21 mouse cellular contexts compared by ENCODE assay signal in the genomic region with DNA sequence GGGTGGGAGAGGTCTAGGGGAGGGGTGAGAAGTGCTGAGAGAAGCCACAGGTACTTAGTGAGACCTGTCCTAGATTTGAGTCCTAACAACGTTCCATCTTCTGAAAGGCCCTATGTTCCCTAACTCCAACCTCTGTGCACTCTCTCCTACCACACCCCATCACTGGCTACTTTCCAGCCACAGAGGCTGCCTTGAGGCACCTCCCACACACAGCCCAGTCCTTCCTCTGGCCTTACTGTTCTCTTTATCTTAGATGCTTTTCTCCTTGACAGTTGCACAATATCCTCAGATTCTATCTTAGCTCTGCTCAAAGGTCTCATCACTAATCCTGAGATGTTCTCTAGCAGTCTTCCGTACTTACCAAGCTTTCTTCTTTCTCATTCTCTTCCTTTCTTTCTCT.
A peak's percentile ranks its signal among the peaks of the same experiment; 100 is the strongest.
DNase-seq lines count a peak whose midpoint lies in the region; ATAC-seq lines count a peak whose summit lies in the region.
"Had no signal": no experiment of that assay in that cellular context is flagged by ENCODE, and none has a peak within 500 bp of the region (broad histone marks: within the 10 kb centered on the region; RNA-seq: fewer than 3 reads in every experiment).

No protein-coding gene starts in this region.

- no peaks in the 10 kb centered on the region for H3K9me3 ChIP-seq in heart, embryonic 15.5 days (replicated peaks)
- no peaks in the 10 kb centered on the region for H3K9me3 ChIP-seq in heart, embryonic 12.5 days (replicated peaks)
- no peaks in the 10 kb centered on the region for H3K9me3 ChIP-seq in limb, embryonic 13.5 days
- H3K9me3 ChIP-seq in kidney, embryonic 15.5 days (replicated peaks), result no peaks in the 10 kb centered on the region
- H3K9me3 ChIP-seq: embryonic facial prominence, embryonic 12.5 days; G1E; liver, embryonic 12.5 days; lung, embryonic 15.5 days; megakaryocyte, embryonic 14.5 days had no signal

- 0 out of 2 replicates have a peak, but pooled peaks have one; percentile 15 for ATAC-seq in heart, embryonic 15.5 days (replicated peaks; ENCODE audit: insufficient number of reproducible peaks, insufficient read depth, low FRiP score, low read depth)
- ATAC-seq in heart, embryonic 12.5 days (ENCODE audit: insufficient number of reproducible peaks, low FRiP score), result no peak
- ATAC-seq in limb, embryonic 13.5 days (ENCODE audit: low FRiP score, low read depth), result no peak
- ATAC-seq in kidney, embryonic 15.5 days (replicated peaks; ENCODE audit: low FRiP score), result no peak
- ATAC-seq: forebrain, postnatal 0 days; hindbrain, embryonic 16.5 days; liver, embryonic 12.5 days had no signal

- no peak overlapping the region for H3K27ac ChIP-seq in heart, embryonic 15.5 days
- no peak overlapping the region for H3K27ac ChIP-seq in heart, embryonic 12.5 days (ENCODE audit: poor library complexity, severe bottlenecking)
- H3K27ac ChIP-seq in brown adipose tissue, adult 24 weeks (replicated peaks; ENCODE audit: low read depth, low read length), result 0 out of 2 replicates have a peak overlapping the region, but pooled peaks have one; percentile 17
- 0 out of 2 replicates have a peak overlapping the region, but pooled peaks have one; percentile 34 for H3K27ac ChIP-seq in limb, embryonic 13.5 days
- H3K27ac ChIP-seq in kidney, embryonic 15.5 days, result no peak overlapping the region
- H3K27ac ChIP-seq: embryonic facial prominence, embryonic 12.5 days; liver, embryonic 12.5 days; lung, embryonic 15.5 days had no signal

- H3K36me3 ChIP-seq in heart, embryonic 15.5 days, result no peaks in the 10 kb centered on the region
- no peaks in the 10 kb centered on the region for H3K36me3 ChIP-seq in heart, embryonic 12.5 days
- no peaks in the 10 kb centered on the region for H3K36me3 ChIP-seq in limb, embryonic 13.5 days
- no peaks in the 10 kb centered on the region for H3K36me3 ChIP-seq in kidney, embryonic 15.5 days
- H3K36me3 ChIP-seq: embryonic facial prominence, embryonic 12.5 days; G1E; liver, embryonic 12.5 days; lung, embryonic 15.5 days had no signal

- H3K4me1 ChIP-seq in heart, embryonic 15.5 days (replicated peaks), result peaks cover 16% of the 10 kb centered on the region
- peaks cover 21% of the 10 kb centered on the region for H3K4me1 ChIP-seq in heart, embryonic 12.5 days (replicated peaks)
- H3K4me1 ChIP-seq in brown adipose tissue, adult 24 weeks (ENCODE audit: control insufficient read depth, insufficient read depth, insufficient read length, low read length), result peaks cover 3% of the 10 kb centered on the region; the same call in 1 of the 2 replicates
- H3K4me1 ChIP-seq in limb, embryonic 13.5 days, result peaks cover 61% of the 10 kb centered on the region
- H3K4me1 ChIP-seq in kidney, embryonic 15.5 days, result peaks cover 27% of the 10 kb centered on the region
- H3K4me1 ChIP-seq: liver, embryonic 12.5 days; megakaryocyte, embryonic 14.5 days had no signal

- WGBS in heart, embryonic 15.5 days, result 65% methylated on average over 2 of the region's 2 CpGs
- WGBS in heart, embryonic 12.5 days, result 60% methylated on average over 2 of the region's 2 CpGs
- 79% methylated on average over 2 of the region's 2 CpGs for WGBS in limb, embryonic 13.5 days
- WGBS in kidney, embryonic 15.5 days, result 73% methylated on average over 2 of the region's 2 CpGs

- H3K4me3 ChIP-seq in heart, embryonic 15.5 days, result no peak overlapping the region
- H3K4me3 ChIP-seq in heart, embryonic 12.5 days, result no peak overlapping the region
- H3K4me3 ChIP-seq in brown adipose tissue, adult 24 weeks (ENCODE audit: insufficient read depth, low read depth, low read length), result no peak overlapping the region
- H3K4me3 ChIP-seq in limb, embryonic 13.5 days, result no peak overlapping the region
- no peak overlapping the region for H3K4me3 ChIP-seq in kidney, embryonic 15.5 days (replicated peaks)
- H3K4me3 ChIP-seq: embryonic facial prominence, embryonic 12.5 days; liver, embryonic 12.5 days; lung, embryonic 15.5 days; megakaryocyte, embryonic 14.5 days had no signal

- H3K4me2 ChIP-seq in heart, embryonic 15.5 days, result no peak overlapping the region
- no peak overlapping the region for H3K4me2 ChIP-seq in heart, embryonic 12.5 days
- no peak overlapping the region for H3K4me2 ChIP-seq in limb, embryonic 13.5 days (replicated peaks)
- no peak overlapping the region for H3K4me2 ChIP-seq in kidney, embryonic 15.5 days
- H3K4me2 ChIP-seq: embryonic facial prominence, embryonic 12.5 days; heart, embryonic 11.5 days; liver, embryonic 12.5 days; lung, embryonic 15.5 days had no signal

- no peaks in the 10 kb centered on the region for H3K27me3 ChIP-seq in heart, embryonic 15.5 days
- H3K27me3 ChIP-seq in heart, embryonic 12.5 days (replicated peaks), result no peaks in the 10 kb centered on the region
- no peaks in the 10 kb centered on the region for H3K27me3 ChIP-seq in limb, embryonic 13.5 days
- H3K27me3 ChIP-seq in kidney, embryonic 15.5 days, result no peaks in the 10 kb centered on the region
- H3K27me3 ChIP-seq: embryonic facial prominence, embryonic 12.5 days; liver, embryonic 12.5 days; lung, embryonic 15.5 days; megakaryocyte, embryonic 14.5 days had no signal

- peak; percentile 39 for DNase-seq in 3T3-L1 (ENCODE audit: low read depth, low spot score)
- DNase-seq in right cerebral cortex, postnatal 14 days, result no peak
- DNase-seq: cerebellum, adult 8-10 months; forebrain, postnatal 0 days; heart, postnatal 36 days; kidney, adult 2 months; kidney, postnatal 36 days; right cerebral cortex, postnatal 25 days; thymus, postnatal 4 days had no signal

- H3K9ac ChIP-seq in heart, embryonic 15.5 days, result no peak overlapping the region
- H3K9ac ChIP-seq in heart, embryonic 12.5 days, result no peak overlapping the region
- H3K9ac ChIP-seq in limb, embryonic 13.5 days, result no peak overlapping the region
- no peak overlapping the region for H3K9ac ChIP-seq in kidney, embryonic 15.5 days
- H3K9ac ChIP-seq: embryonic facial prominence, embryonic 12.5 days; forebrain, postnatal 0 days; liver, embryonic 12.5 days; lung, embryonic 15.5 days had no signal

Comparison
In these comparisons a context has a peak if more than half of its experiments do, and no peak if none do; other contexts are left out.
1. H3K27ac ChIP-seq: peak in brown adipose tissue, adult 24 weeks (single experiment) and limb, embryonic 13.5 days (single experiment); none in heart, embryonic 15.5 days (single experiment), heart, embryonic 12.5 days (single experiment) and kidney, embryonic 15.5 days (single experiment).